Mouse (Mus musculus) heart, embryonic 11.5 days (tissue): ENCODE measurements around the gene Gm20661. TPM values are rescaled to one million over a fixed set of nuclear protein-coding genes. Genes with fewer than 3 reads are reported as not detected.
A peak's percentile ranks its signal among the peaks of the same experiment; 100 is the strongest.

Experiments used
- ATAC-seq: fragments of 200-750 bp; cut with Nextera tagmentation; replicated peaks from 2 replicates; pipeline ENCODE4 v1.8.0; 2017; ENCODE audit warnings: moderate library complexity; ENCODE audit not compliant: insufficient number of reproducible peaks, low FRiP score, low TSS enrichment
- H3K27ac ChIP-seq: fragments of 300-500 bp; sonication (generic); 2 replicates; pipeline ENCODE4 v1.5.1; 2014; ENCODE audit warnings: mild to moderate bottlenecking, low read depth, low read length
- H3K27me3 ChIP-seq: fragments of 300-500 bp; sonication (generic); 2 replicates; pipeline ENCODE4 v1.6.1; 2014; ENCODE audit warnings: mild to moderate bottlenecking, low read length, mixed read lengths; ENCODE audit not compliant: control insufficient read depth, insufficient read depth
- H3K36me3 ChIP-seq: fragments of 300-500 bp; sonication (generic); 2 replicates; pipeline ENCODE4 v1.6.1; 2014; ENCODE audit warnings: mild to moderate bottlenecking, low read length, moderate library complexity, mixed read lengths; ENCODE audit not compliant: control insufficient read depth, insufficient read depth
- H3K4me1 ChIP-seq: fragments of 300-500 bp; sonication (generic); 2 replicates; pipeline ENCODE4 v1.6.1; 2014; ENCODE audit warnings: low read length; ENCODE audit not compliant: control insufficient read depth, insufficient read depth
- H3K4me2 ChIP-seq: fragments of 300-500 bp; sonication (generic); 2 replicates; pipeline ENCODE4 v1.6.1; 2014; ENCODE audit warnings: mild to moderate bottlenecking, moderate library complexity
- H3K4me3 ChIP-seq: fragments of 300-500 bp; sonication (generic); 2 replicates; pipeline ENCODE4 v1.5.1; 2014; ENCODE audit warnings: low read depth, low read length
- H3K9ac ChIP-seq: fragments of 300-500 bp; sonication (generic); 2 replicates; pipeline ENCODE4 v1.6.1; 2014; ENCODE audit warnings: mild to moderate bottlenecking, low read depth, low read length, moderate library complexity
- H3K9me3 ChIP-seq: fragments of 300-500 bp; sonication (generic); replicated peaks from 2 replicates; pipeline ENCODE4 v1.6.1; 2016; ENCODE audit warnings: low read length; ENCODE audit not compliant: control insufficient read depth
- WGBS: fragments of 180-500 bp; shearing (Covaris S2); extraction: QIAGEN DNeasy Blood & Tissue Kit; methylation state at CpG from one replicate; pipeline ENCODE4 v1.1.7; 2014; ENCODE audit not compliant: insufficient replicate concordance; 5-methylcytosine and 5-hydroxymethylcytosine counted together
- polyA plus RNA-seq: library from polyadenylated mRNA; unstranded; fragments of >200 nt; fragmentation: Nextera tagmentation; extraction: Ambion mirVana; gene quantifications from 2 replicates; pipeline ENCODE4 v1.2.1, GENCODE M21; 2014

The Gm20661 gene
- polyA plus RNA-seq = 3.2 and 4.0 TPM in 2 replicates

GRCm38 (mm10) chr9:107982681-107983346 lies at the start of gene Gm20661:
Gene Gm20661, plus strand, starts transcription at chr9:107983058.
- peaks cover 7% of the 10 kb centered on the region; the same call in 1 of the 2 replicates for H3K36me3 ChIP-seq
- no peaks in the 10 kb centered on the region for H3K9me3 ChIP-seq
- 13% methylated on average over 14 of the region's 14 CpGs for WGBS
- peaks cover 67% of the 10 kb centered on the region for H3K4me1 ChIP-seq
- ATAC-seq = peak; percentile 79
- no peaks in the 10 kb centered on the region for H3K27me3 ChIP-seq
- H3K4me3 ChIP-seq = peak within 1 kb of the TSS; percentile 59
- H3K9ac ChIP-seq = peak within 1 kb of the TSS; percentile 86
- H3K4me2 ChIP-seq = peak within 1 kb of the TSS; percentile 67
- peak within 1 kb of the TSS; percentile 100 for H3K27ac ChIP-seq

DNA sequence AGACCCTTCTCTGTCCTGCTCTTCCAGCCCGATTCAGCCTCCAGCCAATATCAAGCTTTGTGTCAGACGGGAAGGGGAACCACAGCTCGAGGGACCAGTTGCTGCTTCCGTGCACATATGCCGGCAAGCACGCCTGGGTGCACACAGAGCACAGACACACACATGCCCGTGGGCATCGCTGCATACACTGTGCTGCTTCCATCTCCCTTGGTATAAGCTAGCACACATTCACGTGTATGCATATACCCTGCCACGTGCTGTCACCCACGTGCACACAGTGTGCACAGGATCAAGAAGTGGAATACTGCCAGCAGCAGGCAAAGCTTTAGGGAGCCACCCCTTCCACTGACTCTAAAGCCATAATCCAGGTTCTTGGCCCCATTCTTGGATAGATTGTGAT lies 48.7 kb upstream of the Gm20661 start:
- WGBS = 81% methylated on average over 11 of the region's 11 CpGs
- H3K27ac ChIP-seq = no peak overlapping the region
- H3K4me3 ChIP-seq = no peak overlapping the region
- H3K4me1 ChIP-seq = peaks cover 12% of the 10 kb centered on the region
- no peaks in the 10 kb centered on the region for H3K36me3 ChIP-seq
- H3K9ac ChIP-seq = no peak overlapping the region
- no peak for ATAC-seq
- H3K27me3 ChIP-seq = peaks cover 46% of the 10 kb centered on the region
- H3K9me3 ChIP-seq = no peaks in the 10 kb centered on the region
- H3K4me2 ChIP-seq = no peak overlapping the region

DNA sequence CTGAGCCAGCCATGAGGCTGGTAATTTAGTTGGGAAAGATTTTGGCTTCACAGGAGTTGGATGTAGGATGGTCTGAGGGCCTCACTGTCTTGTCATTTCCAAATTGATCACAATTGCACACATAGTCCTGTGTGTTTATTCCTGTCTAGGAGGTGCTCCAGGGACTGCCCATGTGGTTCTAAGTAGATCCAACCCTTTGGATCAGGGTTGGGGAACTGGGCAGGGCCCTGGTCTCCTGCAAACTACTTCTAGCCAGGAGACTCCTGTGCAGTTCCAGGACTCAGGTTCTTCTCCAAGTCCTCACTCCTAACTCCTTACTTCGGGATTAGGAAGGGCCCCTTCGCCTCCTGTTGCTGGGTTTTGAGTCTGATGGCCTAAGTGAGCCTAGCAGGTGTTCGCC lies 47.5 kb upstream of the Gm20661 start, which contains the start of gene Camkv:
TSS of gene Camkv (plus strand) at position 301 of the 400 bp plus-strand sequence.
- H3K4me2 ChIP-seq = peak within 1 kb of the TSS; percentile 91
- H3K4me3 ChIP-seq = peak within 1 kb of the TSS; percentile 53
- H3K36me3 ChIP-seq = no peaks in the 10 kb centered on the region
- WGBS = 12% methylated on average over 3 of the region's 3 CpGs
- no peak for ATAC-seq
- H3K27me3 ChIP-seq = peaks cover 53% of the 10 kb centered on the region
- peaks cover 12% of the 10 kb centered on the region for H3K4me1 ChIP-seq
- no peaks in the 10 kb centered on the region for H3K9me3 ChIP-seq
- H3K27ac ChIP-seq = no peak within 1 kb of the TSS
- peak within 1 kb of the TSS; percentile 56 for H3K9ac ChIP-seq

DNA sequence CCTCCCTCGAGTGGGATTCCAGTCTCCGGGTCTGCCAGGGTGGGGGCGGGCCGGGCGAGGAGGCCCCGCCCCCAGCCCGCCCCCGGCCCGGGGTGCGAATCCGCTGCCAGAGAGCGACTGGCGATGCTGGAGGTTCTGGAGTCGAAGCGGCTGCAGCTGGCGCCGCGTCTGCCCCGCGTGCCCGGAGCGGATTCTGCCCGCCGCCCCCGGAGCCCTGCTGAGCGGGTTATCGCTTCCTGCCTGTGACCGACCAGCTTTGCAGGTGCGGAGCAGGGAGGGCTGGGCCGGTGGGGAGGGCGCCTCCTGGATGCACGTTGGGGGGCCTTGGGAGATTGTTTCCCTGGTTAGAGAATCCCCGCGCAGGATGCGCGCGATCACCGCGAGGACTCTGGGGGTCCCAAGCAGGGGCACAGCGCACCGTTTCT lies 47.1 kb upstream of the Gm20661 start:
- Histone ChIP-seq H3K9me3 (no peaks in the 10 kb centered on the region), H3K4me2 (peak overlapping the region; percentile 91), H3K36me3 (no peaks in the 10 kb centered on the region), H3K27ac (no peak overlapping the region), H3K4me1 (peaks cover 12% of the 10 kb centered on the region), H3K4me3 (peak overlapping the region; percentile 53), H3K9ac (peak overlapping the region; percentile 56), H3K27me3 (peaks cover 53% of the 10 kb centered on the region)
- ATAC-seq = no peak
- WGBS = under 1% methylated on average over 41 of the region's 41 CpGs

DNA sequence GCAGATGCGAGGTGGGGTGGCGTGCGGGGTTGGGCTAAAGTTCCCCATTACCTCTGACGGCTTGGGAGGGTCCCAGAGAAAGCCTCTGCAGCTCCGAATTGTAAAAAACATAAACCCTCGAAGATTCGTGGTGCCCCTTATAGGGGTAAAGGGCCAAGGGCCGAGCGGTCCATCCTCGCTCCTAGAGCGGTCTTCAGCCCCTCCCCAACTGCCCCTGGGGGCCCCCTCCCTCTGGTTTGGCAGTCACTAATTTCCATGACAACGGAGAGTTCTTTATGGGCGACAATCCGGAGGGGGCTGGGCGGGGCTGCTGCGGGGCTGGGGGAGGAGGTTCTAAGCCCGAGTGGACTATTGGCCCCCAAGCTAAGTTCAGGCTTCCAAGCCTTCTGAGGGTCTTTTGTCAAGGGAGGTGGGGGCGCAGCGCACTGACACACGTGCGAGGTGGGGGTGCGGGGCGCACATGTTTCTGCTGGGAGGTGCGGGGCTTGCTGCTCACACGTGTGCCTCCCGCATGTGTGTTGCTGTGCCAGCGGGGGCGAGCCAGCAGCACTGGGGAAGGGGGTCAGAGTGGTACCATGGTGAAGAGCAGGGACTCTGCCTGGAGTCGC lies 46.5 kb upstream of the Gm20661 start:
- Histone ChIP-seq H3K4me3 (peak overlapping the region; percentile 53), H3K4me2 (peak overlapping the region; percentile 91), H3K27me3 (peaks cover 53% of the 10 kb centered on the region), H3K27ac (no peak overlapping the region), H3K9ac (peak overlapping the region; percentile 56), H3K36me3 (no peaks in the 10 kb centered on the region), H3K4me1 (peaks cover 12% of the 10 kb centered on the region), H3K9me3 (no peaks in the 10 kb centered on the region)
- no peak for ATAC-seq
- 3% methylated on average over 29 of the region's 29 CpGs for WGBS

- no peak overlapping the region for H3K9ac ChIP-seq
- no peaks in the 10 kb centered on the region for H3K9me3 ChIP-seq
- H3K4me3 ChIP-seq = no peak overlapping the region
Measured at GRCm38 (mm10) chr9:107936831-107937230, 46.0 kb upstream of the Gm20661 start.

DNA sequence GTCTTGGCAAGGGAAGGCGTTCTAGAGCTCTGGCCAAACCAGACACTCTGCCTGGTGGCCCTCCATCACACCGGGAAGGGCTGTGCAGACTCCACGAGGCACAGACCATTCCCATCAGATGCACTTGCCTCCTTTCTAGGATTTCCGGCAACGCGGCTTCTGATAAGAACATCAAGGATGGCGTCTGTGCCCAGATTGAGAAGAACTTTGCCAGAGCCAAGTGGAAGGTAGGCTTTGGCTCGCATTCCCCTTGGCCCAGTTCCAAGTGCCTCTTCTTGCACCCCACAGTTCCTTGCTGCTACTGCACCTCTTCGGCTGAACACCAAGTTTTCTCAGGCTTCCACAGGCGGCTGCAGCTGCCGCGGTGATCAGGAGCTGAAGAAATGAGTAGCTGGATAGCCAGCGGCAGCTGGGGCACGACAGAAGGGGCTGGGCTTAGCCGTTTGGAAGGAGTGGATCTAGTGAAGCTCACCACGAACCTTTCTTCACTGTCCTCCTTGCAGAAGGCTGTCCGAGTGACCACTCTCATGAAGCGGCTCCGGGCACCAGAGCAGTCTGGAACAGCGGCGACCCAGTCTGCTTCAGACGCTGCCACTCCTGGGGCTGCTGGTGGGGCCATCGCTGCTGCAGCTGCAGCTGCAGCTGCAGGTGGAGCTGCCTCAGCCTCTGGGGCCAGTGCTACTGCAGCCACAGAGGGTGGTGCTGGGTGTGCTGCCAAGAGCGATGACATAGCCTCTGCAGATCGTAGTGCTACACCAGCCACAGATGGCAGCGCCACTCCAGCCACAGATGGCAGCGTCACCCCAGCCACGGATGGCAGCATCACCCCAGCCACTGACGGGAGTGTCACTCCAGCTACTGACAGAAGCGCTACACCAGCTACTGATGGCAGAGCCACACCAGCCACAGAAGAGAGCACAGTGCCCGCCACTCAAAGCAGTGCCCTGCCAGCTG lies 35.3 kb upstream of the Gm20661 start:
- WGBS = 86% methylated on average over 31 of the region's 31 CpGs
- H3K9ac ChIP-seq = no peak overlapping the region

More at GRCm38 (mm10) chr9:107936831-107937230, 46.0 kb upstream of the Gm20661 start:
- Histone ChIP-seq H3K27me3 (peaks cover 53% of the 10 kb centered on the region), H3K4me2 (no peak overlapping the region; the same call in 1 of the 2 replicates), H3K36me3 (no peaks in the 10 kb centered on the region), H3K27ac (no peak overlapping the region), H3K4me1 (peaks cover 12% of the 10 kb centered on the region)
- WGBS = 16% methylated on average over 3 of the region's 3 CpGs
- no peak for ATAC-seq

GRCm38 (mm10) chr9:107949184-107949921 lies 33.5 kb upstream of the Gm20661 start:
- H3K4me2 ChIP-seq = no peak overlapping the region
- no peak overlapping the region for H3K27ac ChIP-seq
- ATAC-seq = no peak
- WGBS = 77% methylated on average over 13 of the region's 13 CpGs
- H3K4me1 ChIP-seq = peaks cover 7% of the 10 kb centered on the region
- no peak overlapping the region for H3K9ac ChIP-seq
- H3K4me3 ChIP-seq = no peak overlapping the region
- H3K9me3 ChIP-seq = no peaks in the 10 kb centered on the region
- no peaks in the 10 kb centered on the region for H3K27me3 ChIP-seq
- H3K36me3 ChIP-seq = no peaks in the 10 kb centered on the region

More for the DNA sequence above, 35.3 kb upstream of the Gm20661 start:
- peaks cover 7% of the 10 kb centered on the region for H3K4me1 ChIP-seq
- ATAC-seq = no peak
- no peaks in the 10 kb centered on the region for H3K9me3 ChIP-seq
- H3K27me3 ChIP-seq = no peaks in the 10 kb centered on the region
- H3K4me3 ChIP-seq = no peak overlapping the region
- H3K4me2 ChIP-seq = no peak overlapping the region
- H3K36me3 ChIP-seq = no peaks in the 10 kb centered on the region
- no peak overlapping the region for H3K27ac ChIP-seq
